Mouse (Mus musculus) midbrain, embryonic 12.5 days (tissue): ENCODE data around the gene Mei4. TPM values are rescaled to one million over a fixed set of nuclear protein-coding genes. Genes with fewer than 3 reads are reported as not detected.
A peak's percentile ranks its signal among the peaks of the same experiment; 100 is the strongest.

Experiments used
- ATAC-seq: fragments of 200-750 bp; cut with Nextera tagmentation; 2 replicates; pipeline ENCODE4 v1.8.0; 2017; ENCODE audit warnings: low read depth, moderate TSS enrichment, moderate library complexity; ENCODE audit not compliant: low FRiP score
- H3K27ac ChIP-seq: fragments of 300-500 bp; sonication (generic); replicated peaks from 2 replicates; pipeline ENCODE4 v1.5.1; 2016; ENCODE audit warnings: mild to moderate bottlenecking
- H3K27me3 ChIP-seq: fragments of 300-500 bp; sonication (generic); 2 replicates; pipeline ENCODE4 v1.6.1; 2016; ENCODE audit warnings: mild to moderate bottlenecking
- H3K36me3 ChIP-seq: fragments of 300-500 bp; sonication (generic); 2 replicates; pipeline ENCODE4 v1.6.1; 2016
- H3K4me1 ChIP-seq: fragments of 300-500 bp; sonication (generic); 2 replicates; pipeline ENCODE4 v1.6.1; 2016
- H3K4me2 ChIP-seq: fragments of 300-500 bp; sonication (generic); replicated peaks from 2 replicates; pipeline ENCODE4 v1.6.1; 2016; ENCODE audit warnings: mild to moderate bottlenecking, moderate library complexity
- H3K4me3 ChIP-seq: fragments of 300-500 bp; sonication (generic); 2 replicates; pipeline ENCODE4 v1.5.1; 2016; ENCODE audit warnings: mild to moderate bottlenecking
- H3K9ac ChIP-seq: fragments of 300-500 bp; sonication (generic); replicated peaks from 2 replicates; pipeline ENCODE4 v1.6.1; 2016; ENCODE audit warnings: mild to moderate bottlenecking, moderate library complexity
- H3K9me3 ChIP-seq: fragments of 300-500 bp; sonication (generic); 2 replicates; pipeline ENCODE4 v1.6.1; 2016; ENCODE audit warnings: mild to moderate bottlenecking
- WGBS: fragments of 180-500 bp; shearing (Covaris S2); methylation state at CpG from one replicate; pipeline ENCODE4 v1.1.7; 2016; 5-methylcytosine and 5-hydroxymethylcytosine counted together
- polyA plus RNA-seq: library from polyadenylated mRNA; unstranded; fragments of >200 nt; fragmentation: Nextera tagmentation; extraction: Ambion mirVana; gene quantifications from 2 replicates; pipeline ENCODE4 v1.2.1, GENCODE M21; 2016

The Mei4 gene
- polyA plus RNA-seq, 1 experiment from 2014 or later = 0.70 TPM

GRCm38 (mm10) chr9:82162415-82162814 lies 298.9 kb downstream of the Mei4 start:
- WGBS = 76% methylated on average over 4 of the region's 4 CpGs
- no peak overlapping the region for H3K4me2 ChIP-seq
- no peak for ATAC-seq
- no peak overlapping the region for H3K27ac ChIP-seq
- no peaks in the 10 kb centered on the region for H3K9me3 ChIP-seq
- H3K9ac ChIP-seq = no peak overlapping the region
- no peaks in the 10 kb centered on the region for H3K4me1 ChIP-seq
- no peaks in the 10 kb centered on the region for H3K27me3 ChIP-seq
- H3K4me3 ChIP-seq = no peak overlapping the region
- no peaks in the 10 kb centered on the region for H3K36me3 ChIP-seq

GRCm38 (mm10) chr9:82217976-82218375 lies 354.5 kb downstream of the Mei4 start:
- Histone ChIP-seq H3K9ac (no peak overlapping the region), H3K27me3 (no peaks in the 10 kb centered on the region), H3K4me1 (no peaks in the 10 kb centered on the region), H3K4me3 (no peak overlapping the region), H3K36me3 (no peaks in the 10 kb centered on the region), H3K27ac (no peak overlapping the region), H3K4me2 (no peak overlapping the region), H3K9me3 (no peaks in the 10 kb centered on the region)
- ATAC-seq = no peak
- 83% methylated on average over 1 of the region's 1 CpGs for WGBS

GRCm38 (mm10) chr9:82247695-82248445 lies 384.4 kb downstream of the Mei4 start:
- no peaks in the 10 kb centered on the region for H3K9me3 ChIP-seq
- no peaks in the 10 kb centered on the region for H3K36me3 ChIP-seq
- no peaks in the 10 kb centered on the region for H3K27me3 ChIP-seq
- H3K27ac ChIP-seq = no peak overlapping the region
- 88% methylated on average over 7 of the region's 7 CpGs for WGBS
- no peak overlapping the region for H3K4me3 ChIP-seq
- no peak overlapping the region for H3K4me2 ChIP-seq
- ATAC-seq = peak; percentile 58; the same call in 1 of the 2 replicates
- H3K9ac ChIP-seq = no peak overlapping the region
- no peaks in the 10 kb centered on the region for H3K4me1 ChIP-seq

Other genes starting within 250 kb of the Mei4 start
- gene Htr1b, start 229.8 kb upstream of the Mei4 start, polyA plus RNA-seq = 0.51 and 0.58 TPM in 2 replicates